Mouse (Mus musculus) hematopoietic stem cell, adult 5-6 weeks (primary cell): Measurements from ENCODE around the gene Rpp38. TPM values are rescaled to one million over a fixed set of nuclear protein-coding genes. Genes with fewer than 3 reads are reported as not detected.

Experiments
- ATAC-seq, 2 experiments: fragments of 125-278 bp in 1 of 2; replicated peaks in 1 of 2; 2 replicates each; pipeline ENCODE4 v1.8.0; 2016 to 2017; ENCODE audit warnings: inconsistent platforms in 2 of 2, mild to moderate bottlenecking in 2 of 2, moderate number of reproducible peaks in 2 of 2, low read depth in 1 of 2, moderate TSS enrichment in 1 of 2; ENCODE audit not compliant: low FRiP score in 2 of 2, poor library complexity in 2 of 2, severe bottlenecking in 2 of 2, insufficient read depth in 1 of 2, low TSS enrichment in 1 of 2
- total RNA-seq: library from RNA; stranded (forward); fragments of 172-1452, 232-1000 nt; gene quantifications from 2 replicates; pipeline ENCODE4 v1.2.3, GENCODE M21; 2017

Gene Rpp38
- 10.3 and 14.8 TPM in 2 replicates for total RNA-seq

- peak; percentile 85 to 86 for ATAC-seq
Observed at GRCm38 (mm10) chr2:3332484-3333242, at the start of gene Rpp38. TSS of gene Rpp38 (minus strand) at chr2:3332643.

- no peak for ATAC-seq
Observed at GRCm38 (mm10) chr2:3365127-3365526, 32.7 kb upstream of the Rpp38 start.

- no peak for ATAC-seq
Observed at GRCm38 (mm10) chr2:3361067-3361466, 28.6 kb upstream of the Rpp38 start.

GRCm38 (mm10) chr2:3357887-3358286 lies 25.4 kb upstream of the Rpp38 start:
- no peak for ATAC-seq

- no peak for ATAC-seq
Observed at GRCm38 (mm10) chr2:3356311-3356710, 23.9 kb upstream of the Rpp38 start.

GRCm38 (mm10) chr2:3355793-3356192 lies 23.4 kb upstream of the Rpp38 start:
- peak in 1 of 2 experiments; percentile 59; a peak in 1 of 4 replicates for ATAC-seq

- ATAC-seq = no peak
Observed at GRCm38 (mm10) chr2:3353160-3353559, 20.7 kb upstream of the Rpp38 start.

GRCm38 (mm10) chr2:3348919-3349318 lies 16.5 kb upstream of the Rpp38 start:
- peak; percentile 67 to 76 for ATAC-seq

- ATAC-seq = no peak
Observed at GRCm38 (mm10) chr2:3348422-3348821, 16.0 kb upstream of the Rpp38 start.

- ATAC-seq = peak; percentile 63 to 65
Observed at GRCm38 (mm10) chr2:3335611-3336301, 3.3 kb upstream of the Rpp38 start, which contains the start of gene Acbd7. TSS of gene Acbd7 (plus strand) at chr2:3336168.

GRCm38 (mm10) chr2:3333761-3334160 lies 1.3 kb upstream of the Rpp38 start:
- ATAC-seq = no peak

GRCm38 (mm10) chr2:3332056-3332455 lies 387 bp downstream of the Rpp38 start:
- ATAC-seq = no peak

- ATAC-seq = no peak
Observed at GRCm38 (mm10) chr2:3331071-3331703, 1.3 kb downstream of the Rpp38 start.

GRCm38 (mm10) chr2:3327351-3327750 lies 5.1 kb downstream of the Rpp38 start:
- peak; percentile 61 to 65; a peak in 3 of 4 replicates for ATAC-seq

GRCm38 (mm10) chr2:3326547-3326946 lies 5.9 kb downstream of the Rpp38 start:
- ATAC-seq = no peak

GRCm38 (mm10) chr2:3324381-3325130 lies 7.9 kb downstream of the Rpp38 start:
- no peak for ATAC-seq

- ATAC-seq = no peak
Observed at GRCm38 (mm10) chr2:3323132-3323531, 9.3 kb downstream of the Rpp38 start.
